Mouse (Mus musculus) lung, adult 2 months (tissue): ENCODE data around the gene 2810408A11Rik.

Experiments used
- CTCF ChIP-seq: fragments of 200-500 bp; IDR thresholded peaks from 2 replicates; pipeline ENCODE4 v1.5.1; 2011; ENCODE audit warnings: mild to moderate bottlenecking, low read length, control low read depth; ENCODE audit not compliant: insufficient read depth
- POLR2A ChIP-seq: fragments of 200-500 bp; IDR thresholded peaks from 2 replicates; pipeline ENCODE4 v1.6.1; 2011; ENCODE audit warnings: low read depth, mild to moderate bottlenecking, control low read depth, low read length, borderline replicate concordance; ENCODE audit errors: extremely low read depth

DNA sequence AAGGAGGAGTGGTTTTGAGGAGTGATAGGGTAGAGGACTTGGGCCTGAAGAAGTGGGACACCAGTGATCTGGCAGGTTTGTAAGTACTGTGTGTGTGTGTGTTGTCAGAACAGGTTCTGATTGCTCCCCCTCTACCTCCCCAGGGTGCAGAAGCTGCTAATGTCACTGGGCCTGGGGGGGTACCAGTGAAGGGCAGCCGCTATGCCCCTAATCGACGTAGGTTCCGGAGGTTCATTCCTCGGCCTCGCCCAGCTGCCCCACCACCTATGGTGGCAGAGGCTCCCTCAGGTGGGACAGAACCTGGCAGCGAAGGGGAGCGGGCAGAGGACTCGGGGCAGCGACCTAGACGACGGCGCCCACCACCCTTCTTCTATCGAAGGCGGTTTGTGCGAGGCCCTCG, 38.9 kb upstream of the 2810408A11Rik start:
- TF ChIP-seq POLR2A (no peak), CTCF (no peak)
